Comparison of ENCODE assay signal across 26 mouse cellular contexts in genomic region chr10:90839611-90840335, GRCm38 (mm10).
A peak's percentile ranks its signal among the peaks of the same experiment; 100 is the strongest.
DNase-seq lines count a peak whose midpoint lies in the region; ATAC-seq lines count a peak whose summit lies in the region.
"Had no signal": no experiment of that assay in that cellular context is flagged by ENCODE, and none has a peak within 500 bp of the region (broad histone marks: within the 10 kb centered on the region; RNA-seq: fewer than 3 reads in every experiment).

No protein-coding gene starts in this region.

- H3K9me3 ChIP-seq in intestine, embryonic 14.5 days (ENCODE audit: control insufficient read depth, low read length), result no peaks in the 10 kb centered on the region
- peaks cover 7% of the 10 kb centered on the region; the same call in 1 of the 2 replicates for H3K9me3 ChIP-seq in intestine, embryonic 16.5 days (ENCODE audit: control insufficient read depth, low read length)
- peaks cover 7% of the 10 kb centered on the region; the same call in 1 of the 2 replicates for H3K9me3 ChIP-seq in midbrain, embryonic 13.5 days
- H3K9me3 ChIP-seq: embryonic facial prominence, embryonic 13.5 days; embryonic facial prominence, embryonic 15.5 days; forebrain, embryonic 15.5 days; G1E had no signal

- H3K4me1 ChIP-seq in intestine, embryonic 14.5 days (replicated peaks; ENCODE audit: control insufficient read depth, insufficient read depth, low read length), result no peaks in the 10 kb centered on the region
- no peaks in the 10 kb centered on the region for H3K4me1 ChIP-seq in intestine, embryonic 16.5 days (ENCODE audit: control insufficient read depth, insufficient read depth, low read length)
- H3K4me1 ChIP-seq in midbrain, embryonic 13.5 days (replicated peaks), result no peaks in the 10 kb centered on the region
- H3K4me1 ChIP-seq: embryonic facial prominence, embryonic 13.5 days; embryonic facial prominence, embryonic 15.5 days; forebrain, embryonic 13.5 days had no signal

- intact Hi-C loops in heart, postnatal 10 days (cut with DNase I), result no loop called here

- H3K4me2 ChIP-seq in intestine, embryonic 14.5 days (ENCODE audit: low read length), result no peak overlapping the region
- H3K4me2 ChIP-seq in intestine, embryonic 16.5 days (ENCODE audit: low read depth, low read length), result no peak overlapping the region
- no peak overlapping the region for H3K4me2 ChIP-seq in midbrain, embryonic 13.5 days (replicated peaks)
- H3K4me2 ChIP-seq: embryonic facial prominence, embryonic 13.5 days; embryonic facial prominence, embryonic 15.5 days; forebrain, embryonic 13.5 days; forebrain, embryonic 15.5 days had no signal

- peak; percentile 36 for DNase-seq in heart, adult 11 months
- no peak for DNase-seq in heart, postnatal 10 days
- DNase-seq in intestine, embryonic 14.5 days (ENCODE audit: low spot score), result peak; percentile 31
- DNase-seq in large intestine, adult 2 months (ENCODE audit: low read depth, low spot score), result peak; percentile 14
- DNase-seq: adrenal gland, adult 2 months; adrenal gland, postnatal 10 days; adrenal gland, postnatal 25 days; B cell, adult 2 months; cerebellum, adult 11 months; cerebellum, adult 18-20 months; cerebellum, adult 8-10 months; cerebellum, adult 9-11 months; cerebellum, postnatal 14 days; cerebellum, postnatal 36 days; embryo, embryonic 11 days had no signal

- no peaks in the 10 kb centered on the region for H3K36me3 ChIP-seq in intestine, embryonic 14.5 days (ENCODE audit: control insufficient read depth, insufficient read depth, low read length)
- no peaks in the 10 kb centered on the region for H3K36me3 ChIP-seq in intestine, embryonic 16.5 days (ENCODE audit: control insufficient read depth, insufficient read depth, low read length)
- H3K36me3 ChIP-seq in midbrain, embryonic 13.5 days, result no peaks in the 10 kb centered on the region
- H3K36me3 ChIP-seq: embryonic facial prominence, embryonic 13.5 days; embryonic facial prominence, embryonic 15.5 days; forebrain, embryonic 15.5 days; G1E had no signal

- no peak overlapping the region for H3K27ac ChIP-seq in intestine, embryonic 14.5 days (ENCODE audit: low read depth)
- no peak overlapping the region for H3K27ac ChIP-seq in intestine, embryonic 16.5 days (ENCODE audit: low read length)
- no peak overlapping the region for H3K27ac ChIP-seq in midbrain, embryonic 13.5 days
- H3K27ac ChIP-seq: embryonic facial prominence, embryonic 13.5 days; embryonic facial prominence, embryonic 15.5 days; forebrain, embryonic 13.5 days; forebrain, embryonic 15.5 days had no signal

- H3K9ac ChIP-seq in intestine, embryonic 14.5 days (ENCODE audit: low read length), result no peak overlapping the region
- no peak overlapping the region for H3K9ac ChIP-seq in intestine, embryonic 16.5 days (ENCODE audit: low read depth, low read length)
- no peak overlapping the region for H3K9ac ChIP-seq in midbrain, embryonic 13.5 days (replicated peaks)
- H3K9ac ChIP-seq: embryonic facial prominence, embryonic 13.5 days; embryonic facial prominence, embryonic 15.5 days; forebrain, embryonic 13.5 days; forebrain, embryonic 15.5 days had no signal

- 76% methylated on average over 9 of the region's 9 CpGs for WGBS in intestine, embryonic 14.5 days
- WGBS in intestine, embryonic 16.5 days, result 59% methylated on average over 9 of the region's 9 CpGs
- 29% methylated on average over 9 of the region's 9 CpGs for WGBS in large intestine, adult 2 months
- 90% methylated on average over 9 of the region's 9 CpGs for WGBS in midbrain, embryonic 13.5 days

- H3K27me3 ChIP-seq in intestine, embryonic 14.5 days (replicated peaks; ENCODE audit: control insufficient read depth, insufficient read depth, low read length), result no peaks in the 10 kb centered on the region; the same call in 1 of the 2 replicates
- no peaks in the 10 kb centered on the region for H3K27me3 ChIP-seq in intestine, embryonic 16.5 days (replicated peaks; ENCODE audit: control insufficient read depth, insufficient read depth, low read length)
- no peaks in the 10 kb centered on the region for H3K27me3 ChIP-seq in midbrain, embryonic 13.5 days
- H3K27me3 ChIP-seq: CH12.LX; embryonic facial prominence, embryonic 15.5 days; forebrain, embryonic 13.5 days; forebrain, embryonic 15.5 days had no signal

- no peak for ATAC-seq in intestine, embryonic 14.5 days (replicated peaks; ENCODE audit: low FRiP score, low TSS enrichment, low read depth)
- ATAC-seq in intestine, embryonic 16.5 days, result peak; percentile 95
- no peak for ATAC-seq in midbrain, embryonic 13.5 days
- no peak for ATAC-seq in erythroblast, adult 5-6 weeks (replicated peaks; ENCODE audit: low FRiP score, poor library complexity, severe bottlenecking)
- ATAC-seq: CD4-positive, CD25-positive, alpha-beta regulatory T cell, adult 4 months; forebrain, embryonic 13.5 days; forebrain, embryonic 15.5 days; Patski had no signal

- H3K4me3 ChIP-seq in intestine, embryonic 14.5 days (ENCODE audit: low read depth, low read length), result no peak overlapping the region
- H3K4me3 ChIP-seq in intestine, embryonic 16.5 days (ENCODE audit: low read length), result no peak overlapping the region
- no peak overlapping the region for H3K4me3 ChIP-seq in midbrain, embryonic 13.5 days (replicated peaks)
- H3K4me3 ChIP-seq: embryonic facial prominence, embryonic 13.5 days; embryonic facial prominence, embryonic 15.5 days; forebrain, embryonic 13.5 days; forebrain, embryonic 15.5 days had no signal

Comparison
In these comparisons a context has a peak if more than half of its experiments do, and no peak if none do; other contexts are left out.
1. DNase-seq: peak in heart, adult 11 months (single experiment), intestine, embryonic 14.5 days (single experiment) and large intestine, adult 2 months (single experiment); none in heart, postnatal 10 days (0 of 2).